Mouse (Mus musculus) stomach, postnatal 0 days (tissue): Measurements from ENCODE around the gene Adi1. TPM values are rescaled to one million over a fixed set of nuclear protein-coding genes. Genes with fewer than 3 reads are reported as not detected.

Source experiments
- ATAC-seq: fragments of 200-750 bp; cut with Nextera tagmentation; 2 replicates; pipeline ENCODE4 v1.8.0; 2017; ENCODE audit not compliant: low FRiP score, low TSS enrichment
- DNase-seq: peaks from one replicate; pipeline ENCODE4 v3.0.0-alpha.2; 2016; ENCODE audit warnings: low spot score
- H3K27ac ChIP-seq: fragments of 300-500 bp; sonication (generic); replicated peaks from 2 replicates; pipeline ENCODE4 v1.5.1; 2014; ENCODE audit warnings: mild to moderate bottlenecking, control low read depth
- H3K27me3 ChIP-seq: fragments of 300-500 bp; sonication (generic); 2 replicates; pipeline ENCODE4 v1.6.1; 2014; ENCODE audit warnings: low read length; ENCODE audit not compliant: control insufficient read depth, insufficient read depth
- H3K36me3 ChIP-seq: fragments of 300-500 bp; sonication (generic); 2 replicates; pipeline ENCODE4 v1.6.1; 2014; ENCODE audit warnings: low read length, mixed read lengths; ENCODE audit not compliant: control insufficient read depth, insufficient read depth
- H3K4me1 ChIP-seq: fragments of 300-500 bp; sonication (generic); replicated peaks from 2 replicates; pipeline ENCODE4 v1.6.1; 2014; ENCODE audit warnings: antibody characterized with exemption; ENCODE audit not compliant: control insufficient read depth, insufficient read depth
- H3K4me2 ChIP-seq: fragments of 300-500 bp; sonication (generic); replicated peaks from 2 replicates; pipeline ENCODE4 v1.6.1; 2014; ENCODE audit warnings: low read depth, mild to moderate bottlenecking, control low read depth, moderate library complexity
- H3K4me3 ChIP-seq: fragments of 300-500 bp; sonication (generic); 2 replicates; pipeline ENCODE4 v1.5.1; 2014; ENCODE audit warnings: low read depth, low read length, control low read depth
- H3K9ac ChIP-seq: fragments of 300-500 bp; sonication (generic); 2 replicates; pipeline ENCODE4 v1.6.1; 2014; ENCODE audit warnings: mild to moderate bottlenecking, low read length, control low read depth, mixed read lengths
- H3K9me3 ChIP-seq: fragments of 300-500 bp; sonication (generic); 2 replicates; pipeline ENCODE4 v1.6.1; 2016; ENCODE audit warnings: low read length; ENCODE audit not compliant: control insufficient read depth
- CTCF ChIP-seq: IDR thresholded peaks from 2 replicates; pipeline ENCODE4 v1.5.1; 2016; ENCODE audit warnings: antibody characterized with exemption, low read depth, mild to moderate bottlenecking, moderate library complexity
- EP300 ChIP-seq: optimal IDR thresholded peaks from 2 replicates; pipeline ENCODE3; 2016; ENCODE audit warnings: antibody characterized with exemption
- WGBS: fragments of 180-500 bp; shearing (Covaris S2); extraction: QIAGEN DNeasy Blood & Tissue Kit; methylation state at CpG from one replicate; pipeline ENCODE4 v1.1.7; 2014; 5-methylcytosine and 5-hydroxymethylcytosine counted together
- polyA plus RNA-seq: library from polyadenylated mRNA; unstranded; fragments of >200 nt; fragmentation: Nextera tagmentation; extraction: Ambion mirVana; gene quantifications from 2 replicates; pipeline ENCODE4 v1.2.1, GENCODE M21; 2015

Gene Adi1
- polyA plus RNA-seq, 1 experiment from 2014 or later: 50.9 TPM

DNA sequence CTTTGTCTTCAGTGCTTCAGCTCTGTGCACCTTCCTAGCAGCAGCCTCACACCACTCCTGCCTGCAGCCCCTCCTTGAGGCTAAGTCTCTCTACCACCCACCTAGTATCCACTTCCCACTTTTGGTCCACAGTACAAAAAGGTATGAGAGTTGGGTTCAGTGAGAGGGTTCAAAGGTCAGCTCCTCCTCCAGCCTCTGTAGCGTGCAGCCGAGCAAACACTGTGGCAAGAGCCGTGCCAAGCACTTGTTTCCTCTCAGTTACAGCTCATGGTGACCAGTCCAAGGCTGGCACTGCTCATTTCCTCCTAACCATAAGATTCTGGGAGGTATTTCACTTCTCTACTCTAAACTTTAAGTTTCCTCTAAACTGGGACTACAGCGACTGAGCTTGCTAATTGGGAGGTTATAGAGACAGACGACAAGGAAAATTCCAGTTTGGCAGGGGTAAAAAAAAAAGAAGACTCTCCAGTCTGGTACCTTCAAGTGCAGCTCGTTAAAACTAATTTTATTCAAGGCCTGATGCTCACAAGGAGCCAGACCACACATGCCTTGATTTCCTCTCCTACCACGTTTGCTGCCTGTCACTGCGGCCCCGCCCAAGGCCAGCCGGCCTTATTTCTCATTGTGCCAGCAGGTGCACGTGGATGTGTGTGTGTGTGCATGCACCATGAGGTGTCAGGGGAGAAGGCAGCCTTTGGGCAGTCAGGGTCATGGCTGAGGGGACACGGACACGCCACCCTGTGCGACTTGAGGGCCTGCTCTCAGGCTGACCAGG lies 23.0 kb downstream of the Adi1 start:
- 59% methylated on average over 14 of the region's 14 CpGs for WGBS
- no peak for TF ChIP-seq EP300
- no peak for TF ChIP-seq CTCF
- no peak overlapping the region for H3K9ac ChIP-seq
- no peaks in the 10 kb centered on the region for H3K4me1 ChIP-seq
- no peak overlapping the region for H3K4me3 ChIP-seq
- peak; percentile 69 for DNase-seq
- H3K27ac ChIP-seq: no peak overlapping the region; the same call in 1 of the 2 replicates
- H3K27me3 ChIP-seq: no peaks in the 10 kb centered on the region
- no peaks in the 10 kb centered on the region for H3K36me3 ChIP-seq
- ATAC-seq: peak; percentile 77
- no peaks in the 10 kb centered on the region for H3K9me3 ChIP-seq
- no peak overlapping the region for H3K4me2 ChIP-seq

DNA sequence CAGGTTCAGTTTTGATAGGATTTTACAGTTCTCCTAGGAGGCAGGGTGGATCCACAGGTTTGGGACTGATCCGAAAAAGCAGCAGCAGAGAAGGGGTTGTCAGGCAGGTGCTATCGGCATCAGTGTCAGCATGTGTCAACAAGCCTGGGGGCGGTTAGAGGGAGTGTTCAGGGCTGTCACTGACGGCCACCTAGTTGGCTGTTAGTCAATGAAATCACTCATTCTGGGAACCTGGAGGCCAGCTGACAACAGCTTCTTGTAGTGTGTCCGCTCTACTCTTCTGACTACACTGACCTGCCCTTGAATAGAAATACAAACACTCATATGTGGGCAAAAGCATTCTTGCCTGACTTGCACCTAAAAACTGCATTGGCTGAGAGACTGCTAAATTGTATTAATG lies 24.1 kb downstream of the Adi1 start:
- Histone ChIP-seq H3K27me3 (no peaks in the 10 kb centered on the region), H3K9me3 (no peaks in the 10 kb centered on the region), H3K36me3 (no peaks in the 10 kb centered on the region), H3K9ac (no peak overlapping the region), H3K4me1 (no peaks in the 10 kb centered on the region), H3K27ac (no peak overlapping the region), H3K4me3 (no peak overlapping the region), H3K4me2 (no peak overlapping the region)
- DNase-seq (peak; percentile 43), ATAC-seq (no peak)
- TF ChIP-seq CTCF (no peak), EP300 (no peak)
- 54% methylated on average over 5 of the region's 5 CpGs for WGBS

DNA sequence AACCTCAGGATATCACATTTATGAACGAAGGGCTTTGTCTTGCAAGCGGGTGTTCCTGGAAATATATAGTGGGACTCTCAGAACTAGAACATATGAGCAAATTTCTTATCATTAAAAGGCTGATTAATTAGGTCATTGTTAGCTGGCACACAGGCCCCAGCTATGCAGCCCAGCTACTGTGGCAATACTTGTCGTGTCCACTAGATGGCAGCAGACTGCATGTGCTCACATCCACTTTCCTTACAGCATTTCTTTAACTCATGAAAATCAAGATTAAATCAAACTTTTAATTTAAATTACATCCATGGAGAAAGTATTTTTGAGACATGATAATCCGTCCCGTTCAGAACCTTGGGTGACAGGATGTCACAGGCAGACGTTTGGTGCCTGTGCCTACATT lies 24.6 kb downstream of the Adi1 start:
- Histone ChIP-seq H3K27me3 (no peaks in the 10 kb centered on the region), H3K4me3 (no peak overlapping the region), H3K4me1 (no peaks in the 10 kb centered on the region), H3K27ac (no peak overlapping the region), H3K9me3 (no peaks in the 10 kb centered on the region), H3K9ac (no peak overlapping the region), H3K36me3 (no peaks in the 10 kb centered on the region), H3K4me2 (no peak overlapping the region)
- ATAC-seq (no peak), DNase-seq (peak; percentile 76)
- TF ChIP-seq EP300 (no peak), CTCF (peak; percentile 97)
- WGBS: 16% methylated on average over 6 of the region's 6 CpGs

DNA sequence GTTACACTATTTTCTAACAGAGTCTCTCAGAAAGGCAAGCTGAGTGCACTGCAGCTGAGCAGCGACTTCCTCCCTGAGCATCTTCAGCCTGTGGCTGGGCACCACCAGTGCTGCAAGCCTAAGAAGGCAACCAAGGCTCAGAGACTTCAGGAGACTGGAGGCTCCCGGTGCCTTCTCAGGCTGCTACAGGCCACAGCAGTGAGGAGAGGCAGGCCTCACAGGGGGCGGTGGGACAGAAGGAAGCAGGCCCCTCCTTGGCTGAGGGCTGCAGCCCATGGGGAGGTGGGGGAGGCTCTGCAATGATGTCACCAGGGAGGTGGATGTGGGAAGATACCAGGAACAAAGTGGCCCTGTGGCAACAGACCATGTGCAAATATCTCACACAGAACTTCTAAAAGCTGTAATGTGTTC lies 25.1 kb downstream of the Adi1 start:
- Histone ChIP-seq H3K4me1 (no peaks in the 10 kb centered on the region), H3K27me3 (no peaks in the 10 kb centered on the region), H3K36me3 (no peaks in the 10 kb centered on the region), H3K4me2 (no peak overlapping the region), H3K27ac (no peak overlapping the region), H3K9ac (no peak overlapping the region), H3K4me3 (no peak overlapping the region), H3K9me3 (no peaks in the 10 kb centered on the region)
- DNase-seq (no peak), ATAC-seq (no peak)
- no peak for TF ChIP-seq EP300
- TF ChIP-seq CTCF: no peak
- WGBS: 50% methylated on average over 3 of the region's 3 CpGs

DNA sequence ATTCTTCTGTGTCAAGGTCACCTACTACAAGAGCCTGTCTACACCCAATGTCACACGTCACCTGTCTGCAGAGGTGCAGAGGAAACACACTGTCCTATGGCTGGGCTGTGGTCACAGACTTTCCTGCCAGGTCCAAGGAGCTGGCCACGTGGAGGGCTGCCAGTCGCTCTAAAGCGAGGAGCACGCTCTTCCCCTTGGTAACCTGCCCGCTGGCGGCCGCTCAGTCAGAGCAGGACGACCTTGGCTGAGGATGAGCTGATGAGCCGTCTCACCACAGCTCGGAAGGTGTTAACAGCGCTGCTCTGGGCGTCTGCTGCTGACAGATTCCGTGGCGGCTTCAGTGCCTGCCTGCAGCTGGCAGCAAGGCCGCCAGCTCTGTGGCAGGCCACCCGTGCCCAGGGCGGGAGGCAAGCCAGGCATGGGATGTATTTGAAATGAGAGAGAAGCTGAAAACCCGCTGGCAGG lies 25.6 kb downstream of the Adi1 start:
- ATAC-seq: no peak
- no peaks in the 10 kb centered on the region for H3K36me3 ChIP-seq
- no peaks in the 10 kb centered on the region for H3K4me1 ChIP-seq

DNA sequence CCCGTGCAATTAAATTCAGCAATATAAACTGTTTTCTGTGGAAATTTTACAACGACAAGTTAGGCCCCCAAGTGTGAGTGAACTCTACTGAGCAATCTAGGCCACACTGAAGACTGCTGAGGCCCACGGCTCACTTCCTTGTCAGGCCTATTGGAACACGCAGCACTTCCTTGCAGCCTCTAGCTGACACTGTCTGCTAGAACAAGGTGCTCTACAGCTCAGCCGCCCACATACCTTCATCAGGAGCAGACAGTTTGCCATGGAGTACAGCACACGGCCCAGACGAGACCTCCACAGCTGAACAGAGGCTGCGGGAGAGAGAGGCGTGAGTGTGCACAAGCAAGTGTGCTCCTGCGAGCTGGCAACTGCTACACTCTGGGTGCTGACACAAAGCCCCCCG lies 26.3 kb downstream of the Adi1 start:
- Histone ChIP-seq H3K9ac (no peak overlapping the region), H3K4me2 (no peak overlapping the region), H3K36me3 (no peaks in the 10 kb centered on the region), H3K4me3 (no peak overlapping the region), H3K4me1 (no peaks in the 10 kb centered on the region), H3K27ac (no peak overlapping the region), H3K9me3 (no peaks in the 10 kb centered on the region), H3K27me3 (no peaks in the 10 kb centered on the region)
- WGBS: 79% methylated on average over 11 of the region's 11 CpGs
- DNase-seq (no peak), ATAC-seq (no peak)
- TF ChIP-seq CTCF: no peak
- no peak for TF ChIP-seq EP300

More for the DNA sequence above, 25.6 kb downstream of the Adi1 start:
- Histone ChIP-seq H3K4me2 (no peak overlapping the region), H3K9ac (no peak overlapping the region), H3K9me3 (no peaks in the 10 kb centered on the region), H3K27me3 (no peaks in the 10 kb centered on the region), H3K4me3 (no peak overlapping the region), H3K27ac (no peak overlapping the region)
- TF ChIP-seq CTCF (no peak), EP300 (no peak)
- no peak for DNase-seq
- 76% methylated on average over 19 of the region's 19 CpGs for WGBS
